Mouse (Mus musculus) lung, postnatal 0 days (tissue): ENCODE measurements around the gene Gtf3c1.

Experiments used
- CTCF ChIP-seq: IDR thresholded peaks from 2 replicates; pipeline ENCODE4 v1.5.1; 2016; ENCODE audit warnings: antibody characterized with exemption, mild to moderate bottlenecking
- EP300 ChIP-seq: IDR thresholded peaks from 2 replicates; pipeline ENCODE4 v1.6.1; 2016; ENCODE audit warnings: antibody characterized with exemption, mild to moderate bottlenecking, control low read depth

GRCm38 (mm10) chr7:125599373-125599973 is 108.1 kb downstream of the Gtf3c1 start:
- TF ChIP-seq EP300, result no peak
- TF ChIP-seq CTCF, result no peak
